Comparison of ENCODE assay signal across 8 mouse cellular contexts in the genomic region with DNA sequence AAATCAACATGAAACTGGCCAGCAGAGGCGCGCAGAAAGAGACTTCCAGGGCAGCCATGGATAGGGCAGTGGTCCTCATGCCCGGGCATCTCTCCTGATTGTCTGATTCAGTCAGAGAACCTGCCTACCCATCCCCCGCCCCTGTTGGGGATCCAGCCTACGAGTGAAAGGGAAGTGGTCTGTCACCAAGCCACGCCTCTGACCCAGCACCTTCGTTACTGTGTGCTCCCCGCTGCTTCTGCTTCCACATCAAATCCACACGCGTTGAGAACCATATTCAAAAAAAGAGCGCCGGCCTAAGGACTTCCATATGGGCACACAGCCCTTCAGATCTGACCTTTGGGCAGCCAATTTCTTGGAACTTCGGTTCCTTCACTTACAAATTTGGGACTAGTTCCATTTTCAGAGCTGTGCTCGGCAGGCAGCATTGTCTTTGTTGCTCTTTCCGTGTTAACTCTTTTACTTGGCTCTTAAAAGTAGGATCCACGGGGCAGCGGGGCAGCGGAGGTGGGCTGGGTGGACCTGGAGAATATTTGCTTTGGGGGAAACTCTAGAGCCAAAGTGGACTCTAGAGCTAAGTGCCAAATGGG.
DNase-seq lines count a peak whose midpoint lies in the region; ATAC-seq and TF ChIP-seq lines count a peak whose summit lies in the region.

No protein-coding gene starts in this region.

- no peak for TF ChIP-seq EP300 in lung, postnatal 0 days (IDR thresholded peaks at IDR 0.05)

- H3K9me3 ChIP-seq in embryonic facial prominence, embryonic 11.5 days (replicated peaks; ENCODE audit: control insufficient read depth, low read length): no peaks in the 10 kb centered on the region
- no peaks in the 10 kb centered on the region for H3K9me3 ChIP-seq in hindbrain, embryonic 14.5 days (ENCODE audit: control insufficient read depth, low read length)
- H3K9me3 ChIP-seq in lung, postnatal 0 days (ENCODE audit: low read length): no peaks in the 10 kb centered on the region

- WGBS in embryonic facial prominence, embryonic 11.5 days: 11% methylated on average over 18 of the region's 18 CpGs
- 14% methylated on average over 18 of the region's 18 CpGs for WGBS in hindbrain, embryonic 14.5 days
- WGBS in lung, postnatal 0 days: 16% methylated on average over 18 of the region's 18 CpGs

- TF ChIP-seq CTCF in lung, postnatal 0 days (IDR thresholded peaks at IDR 0.05): no peak

- H3K36me3 ChIP-seq in embryonic facial prominence, embryonic 11.5 days (replicated peaks; ENCODE audit: control insufficient read depth, insufficient read depth, low read depth, low read length): no peaks in the 10 kb centered on the region
- H3K36me3 ChIP-seq in hindbrain, embryonic 14.5 days (replicated peaks; ENCODE audit: control insufficient read depth, insufficient read depth): no peaks in the 10 kb centered on the region
- no peaks in the 10 kb centered on the region for H3K36me3 ChIP-seq in lung, postnatal 0 days (ENCODE audit: insufficient read depth, low read length)

- no peak overlapping the region for H3K27ac ChIP-seq in embryonic facial prominence, embryonic 11.5 days (replicated peaks; ENCODE audit: low read depth, low read length)
- no peak overlapping the region for H3K27ac ChIP-seq in hindbrain, embryonic 14.5 days
- peak overlapping the region; percentile 76 for H3K27ac ChIP-seq in lung, postnatal 0 days (ENCODE audit: low read length)

- ATAC-seq in embryonic facial prominence, embryonic 11.5 days (replicated peaks; ENCODE audit: insufficient number of reproducible peaks, low FRiP score, low TSS enrichment, low read depth): no peak
- ATAC-seq in hindbrain, embryonic 14.5 days (ENCODE audit: low FRiP score): no peak
- peak; percentile 10 for ATAC-seq in lung, postnatal 0 days

- H3K27me3 ChIP-seq in embryonic facial prominence, embryonic 11.5 days (ENCODE audit: control insufficient read depth, insufficient read depth, low read length): no peaks in the 10 kb centered on the region
- H3K27me3 ChIP-seq in hindbrain, embryonic 14.5 days (ENCODE audit: control insufficient read depth, insufficient read depth, low read length): no peaks in the 10 kb centered on the region; the same call in 1 of the 2 replicates
- H3K27me3 ChIP-seq in lung, postnatal 0 days (replicated peaks; ENCODE audit: insufficient read depth, low read length): no peaks in the 10 kb centered on the region

- peak overlapping the region; percentile 27 for H3K4me2 ChIP-seq in embryonic facial prominence, embryonic 11.5 days (ENCODE audit: low read depth, low read length)
- peak overlapping the region; percentile 36 for H3K4me2 ChIP-seq in hindbrain, embryonic 14.5 days (replicated peaks)
- peak overlapping the region; percentile 29 for H3K4me2 ChIP-seq in lung, postnatal 0 days (replicated peaks; ENCODE audit: low read depth, low read length)

- DNase-seq in retina, postnatal 1 day: peak; percentile 53
- no peak for DNase-seq in retina, embryonic 14.5 days (ENCODE audit: low spot score)
- DNase-seq in embryonic facial prominence, embryonic 11.5 days (ENCODE audit: low spot score): peak; percentile 63
- DNase-seq in hindbrain, embryonic 14.5 days (ENCODE audit: low spot score): no peak
- DNase-seq in lung, postnatal 0 days (ENCODE audit: low spot score): peak; percentile 76
- peak; percentile 73 to 77 for DNase-seq in spleen, adult 18-20 months
- DNase-seq in layer of hippocampus, adult 8-10 months (ENCODE audit: low spot score in 2 of 2): no peak
- no peak for DNase-seq in urinary bladder, postnatal 25 days (ENCODE audit: low spot score)

- H3K4me1 ChIP-seq in embryonic facial prominence, embryonic 11.5 days (ENCODE audit: control insufficient read depth, insufficient read depth, low read length): no peaks in the 10 kb centered on the region; the same call in 1 of the 2 replicates
- peaks cover 10% of the 10 kb centered on the region for H3K4me1 ChIP-seq in hindbrain, embryonic 14.5 days (replicated peaks; ENCODE audit: control insufficient read depth, insufficient read depth, low read length)
- peaks cover 37% of the 10 kb centered on the region for H3K4me1 ChIP-seq in lung, postnatal 0 days (ENCODE audit: insufficient read depth, low read depth, low read length)

- H3K4me3 ChIP-seq in embryonic facial prominence, embryonic 11.5 days (ENCODE audit: low read depth, low read length): no peak overlapping the region
- no peak overlapping the region for H3K4me3 ChIP-seq in hindbrain, embryonic 14.5 days (replicated peaks; ENCODE audit: low read length)
- H3K4me3 ChIP-seq in lung, postnatal 0 days (ENCODE audit: low read depth, low read length): no peak overlapping the region

- H3K9ac ChIP-seq in embryonic facial prominence, embryonic 11.5 days (replicated peaks; ENCODE audit: low read length): peak overlapping the region; percentile 18
- H3K9ac ChIP-seq in hindbrain, embryonic 14.5 days: 0 out of 2 replicates have a peak overlapping the region, but pooled peaks have one; percentile 16
- no peak overlapping the region for H3K9ac ChIP-seq in lung, postnatal 0 days (replicated peaks; ENCODE audit: low read depth)

Comparison
In these comparisons a context has a peak if more than half of its experiments do, and no peak if none do; other contexts are left out.
1. DNase-seq: peak in retina, postnatal 1 day (single experiment), embryonic facial prominence, embryonic 11.5 days (single experiment), lung, postnatal 0 days (single experiment) and spleen, adult 18-20 months (2 of 2); none in retina, embryonic 14.5 days (single experiment), hindbrain, embryonic 14.5 days (single experiment), layer of hippocampus, adult 8-10 months (0 of 2) and urinary bladder, postnatal 25 days (single experiment).
2. Peak in every context shown above with its lines, with median percentiles within 50 percentile points of each other: H3K4me2 ChIP-seq.